Mouse (Mus musculus): Measurements from ENCODE around the gene Gm7030.
"Not testable (repeated sequence)": the region's sequence is repeated elsewhere in the genome, so short reads cannot be mapped to it uniquely, and the experiment has no call there.

Gene Gm7030

DNA sequence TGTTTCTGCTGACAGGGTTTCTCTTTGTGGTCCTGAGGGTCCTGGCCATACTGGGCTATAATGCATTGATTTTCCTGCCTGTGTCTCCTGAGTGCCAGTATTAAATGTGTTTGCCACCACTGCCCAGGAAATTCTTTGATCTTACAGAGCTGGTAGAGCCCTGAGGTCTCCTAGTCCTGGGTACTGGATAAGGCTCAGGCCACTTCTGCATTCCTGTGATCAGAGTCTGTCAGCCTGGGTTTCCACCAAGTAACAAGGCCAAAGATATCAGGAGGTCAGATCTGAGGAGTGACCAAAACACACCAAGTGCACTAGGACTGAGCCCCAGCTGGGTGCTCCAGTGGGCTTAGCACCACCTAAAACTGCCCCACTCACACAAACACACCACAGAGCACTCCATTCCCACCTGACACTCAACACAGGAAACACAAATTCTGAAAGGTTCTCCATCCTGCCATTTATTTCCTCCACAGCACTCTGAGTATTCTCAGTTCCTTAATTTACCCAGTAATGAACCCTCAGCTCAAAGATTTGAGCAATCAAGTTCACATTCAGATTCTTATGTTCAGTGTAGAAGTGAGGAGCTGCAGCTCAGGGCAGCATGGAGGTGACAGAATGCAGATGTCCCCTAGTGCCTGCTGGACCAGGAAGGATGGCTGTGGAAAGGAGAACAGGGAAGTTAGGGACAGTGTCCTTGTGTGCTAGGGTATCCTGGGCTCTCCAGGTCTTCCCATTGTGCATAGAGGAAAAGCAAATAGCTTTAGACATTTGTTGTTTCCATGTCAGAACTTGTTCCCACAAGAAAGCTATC is 6.4 kb upstream of the Gm7030 start:
- in situ Hi-C loops (cut with MboI, MseI) = not testable (repeated sequence)

DNA sequence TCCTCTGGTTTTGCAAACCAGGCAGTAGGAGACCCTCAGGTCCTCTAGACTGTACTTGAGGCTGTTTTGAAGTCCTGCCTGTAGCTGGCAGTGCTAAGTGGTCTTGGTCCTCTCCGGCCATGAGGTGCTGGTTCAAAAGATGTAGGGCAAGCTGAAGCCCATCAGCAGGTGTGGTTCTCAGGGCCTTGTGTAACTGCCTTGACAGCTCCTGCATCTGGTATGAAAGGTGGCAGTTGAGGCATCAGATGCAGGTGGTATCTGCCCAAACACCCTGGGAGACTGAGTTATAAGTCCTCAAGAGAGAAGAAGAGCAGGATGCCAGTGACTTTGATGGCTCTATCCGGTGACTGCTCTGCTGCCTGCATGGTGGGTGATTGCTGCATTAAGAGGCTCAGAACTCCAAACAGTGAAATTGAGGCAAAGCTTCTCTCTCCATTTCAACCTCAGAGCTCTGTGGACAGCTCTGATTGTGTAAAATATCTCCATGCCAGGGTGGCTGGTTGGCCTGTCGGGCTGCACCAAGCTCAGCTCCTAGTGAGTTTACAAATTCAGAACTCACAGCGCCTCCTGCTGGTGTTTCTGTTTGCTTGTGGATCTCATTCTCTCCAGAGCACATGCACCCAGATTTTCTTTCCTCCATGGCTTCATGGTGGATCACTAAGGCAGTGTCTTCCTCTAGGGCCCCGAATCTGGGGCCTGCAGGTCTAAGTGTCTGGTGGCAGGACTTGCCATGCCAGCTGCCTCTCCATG is 2.5 kb upstream of the Gm7030 start:
- in situ Hi-C loops (cut with MboI, MseI) = no loop called here

DNA sequence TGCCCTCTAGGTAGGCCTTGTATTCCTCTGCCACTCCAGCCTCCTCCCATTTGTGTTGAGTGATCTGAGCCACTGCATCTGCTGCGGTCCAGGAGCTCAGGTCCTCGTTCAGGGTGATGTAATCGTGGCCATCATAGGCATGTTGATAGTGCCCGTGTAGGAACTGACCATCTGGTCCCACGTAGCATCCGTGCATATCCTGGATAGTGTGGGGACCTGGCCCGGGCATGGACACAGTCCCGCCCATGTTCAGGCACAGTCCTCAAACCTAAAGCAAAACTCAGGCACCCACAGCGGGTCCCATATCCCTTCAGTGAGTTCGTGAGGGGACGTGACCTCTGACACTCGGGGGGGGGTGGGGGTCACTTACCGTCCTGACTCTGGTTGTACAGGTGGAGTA is 700 bp downstream of the Gm7030 start:
- in situ Hi-C loops (cut with MboI, MseI) = not testable (repeated sequence)

DNA sequence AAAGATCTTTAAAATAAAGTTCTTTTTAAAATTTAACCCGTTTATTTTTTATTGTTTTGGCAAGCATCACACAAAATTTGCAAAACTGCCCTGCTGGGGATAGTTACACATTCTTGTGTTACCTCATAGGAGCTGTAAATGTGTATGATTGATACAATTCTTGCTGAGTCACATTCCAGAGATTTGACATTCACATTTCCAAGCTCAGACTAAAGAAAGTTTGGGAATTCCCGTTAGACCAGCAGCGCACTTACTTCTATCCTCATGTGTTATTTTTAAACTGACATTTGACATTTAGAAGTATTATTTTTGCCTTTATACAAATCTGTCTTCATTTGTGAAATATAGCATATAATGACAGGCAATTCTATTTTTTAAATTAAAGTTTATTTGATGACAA is 5.1 kb downstream of the Gm7030 start:
- in situ Hi-C loops (cut with MboI, MseI) = not testable (repeated sequence)

DNA sequence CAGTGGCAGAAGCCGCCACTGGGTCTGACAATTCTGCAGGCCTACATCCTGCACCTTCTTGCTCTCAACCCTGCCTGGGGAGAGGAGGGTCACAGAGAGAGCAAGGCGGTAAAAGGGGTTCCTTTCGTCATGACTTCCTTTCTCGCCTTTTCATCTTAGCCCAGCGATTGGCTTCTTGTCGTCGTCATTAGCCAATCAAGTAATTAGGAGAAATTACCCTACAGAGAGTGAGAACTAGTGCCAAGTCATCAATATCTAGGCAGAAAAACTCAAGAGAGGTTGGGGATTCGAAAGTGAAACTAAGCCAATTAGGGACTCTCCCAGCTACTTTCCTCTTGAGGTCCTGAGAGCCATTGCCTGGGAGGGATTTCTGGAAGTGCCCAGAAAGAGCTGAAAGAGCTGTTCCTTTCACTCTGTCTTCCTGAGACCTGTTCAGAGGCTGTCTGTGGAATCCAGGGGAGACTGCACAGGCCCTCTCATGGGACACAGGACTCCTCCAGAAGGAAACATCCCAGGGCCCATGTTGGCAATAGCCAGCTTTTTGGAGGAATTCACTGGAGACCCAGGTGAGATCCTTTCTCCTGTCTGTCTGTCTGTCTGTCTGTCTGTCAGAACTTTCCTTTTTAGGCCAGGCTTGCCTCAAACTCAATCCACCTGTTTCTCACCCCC is 7.7 kb downstream of the Gm7030 start, which contains the start of gene Gm19684:
TSS of gene Gm19684 (plus strand) at position 327 of the 669 bp plus-strand sequence.
- in situ Hi-C loops (cut with MboI, MseI) = not testable (repeated sequence)

DNA sequence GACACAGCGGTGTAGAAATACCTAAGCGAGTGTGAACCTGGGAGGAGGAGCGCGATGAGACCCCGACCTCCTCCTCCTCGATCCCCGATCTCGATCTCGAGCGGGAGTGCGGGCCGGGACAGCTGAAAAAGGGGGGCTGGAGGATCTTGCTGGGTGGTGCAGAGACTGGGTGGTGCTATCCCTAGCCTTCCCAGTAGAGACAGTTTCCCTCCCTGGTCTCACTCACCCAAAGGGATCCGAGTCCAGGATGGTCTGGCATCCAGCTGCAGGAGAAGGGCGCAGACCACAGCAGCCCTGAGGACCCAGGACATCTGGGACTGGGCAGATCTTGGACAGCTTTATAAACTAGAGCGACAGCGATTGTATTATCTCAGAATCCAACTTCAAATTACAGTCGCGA is 8.4 kb downstream of the Gm7030 start:
- in situ Hi-C loops (cut with MboI, MseI) = not testable (repeated sequence)

DNA sequence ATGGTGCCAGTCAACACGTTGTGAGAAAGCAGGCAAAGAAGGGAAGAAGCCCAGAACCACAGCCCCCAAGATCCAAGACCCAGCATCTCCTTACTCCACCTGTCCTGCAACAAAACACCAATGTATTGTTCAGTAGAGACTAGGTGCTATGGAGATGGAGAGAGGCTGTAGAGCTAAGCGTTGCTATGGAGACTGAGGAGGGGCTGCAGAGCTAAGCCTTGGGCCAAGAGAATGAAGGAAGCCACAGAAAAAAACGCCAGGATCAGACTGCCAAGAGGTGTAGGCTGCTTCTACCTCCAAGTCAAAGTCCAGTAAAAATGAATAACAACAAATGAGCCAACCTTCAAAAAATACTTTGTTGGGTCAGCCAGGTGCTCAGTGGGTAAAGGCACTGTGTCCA is 12.7 kb downstream of the Gm7030 start:
- in situ Hi-C loops (cut with MboI, MseI) = loop anchor here (5.0 to 10.0 kb wide), 2 partner anchors 34 to 282 kb away; partner anchors contain the start of gene Tubb5

DNA sequence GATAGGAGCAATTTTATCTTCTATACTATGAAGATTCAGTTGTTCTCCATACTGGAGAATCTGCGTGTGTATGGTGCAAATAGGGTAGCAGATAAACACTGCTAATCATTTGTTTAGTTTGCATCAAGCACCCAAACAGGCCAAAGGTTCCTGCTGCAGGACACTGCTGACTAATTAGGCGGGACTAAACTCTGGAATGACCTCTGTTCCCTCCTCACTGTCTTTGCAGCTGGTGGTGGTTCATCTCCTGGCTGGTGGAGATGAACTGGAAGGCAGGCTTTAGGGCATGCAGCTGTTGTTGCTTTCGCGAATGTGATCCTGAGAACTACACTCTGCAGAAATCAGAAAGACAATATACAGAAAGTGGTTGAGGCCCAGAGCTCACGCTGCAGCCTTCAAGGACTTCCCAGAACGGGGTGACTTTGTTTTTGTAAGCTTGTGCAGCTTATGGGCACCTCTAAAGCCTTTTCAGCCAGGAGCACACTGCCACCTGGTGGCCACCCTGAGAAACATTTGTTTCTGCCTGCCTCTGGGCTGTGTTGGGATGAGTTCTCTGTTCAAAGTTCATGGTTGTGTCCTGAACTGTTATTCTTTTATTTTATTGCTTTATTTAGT is 15.1 kb downstream of the Gm7030 start:
- in situ Hi-C loops (cut with MboI, MseI) = loop anchor here (5.0 to 10.0 kb wide), 4 partner anchors 82 to 279 kb away; partner anchors contain the start of genes H2-T23 and Tubb5

DNA sequence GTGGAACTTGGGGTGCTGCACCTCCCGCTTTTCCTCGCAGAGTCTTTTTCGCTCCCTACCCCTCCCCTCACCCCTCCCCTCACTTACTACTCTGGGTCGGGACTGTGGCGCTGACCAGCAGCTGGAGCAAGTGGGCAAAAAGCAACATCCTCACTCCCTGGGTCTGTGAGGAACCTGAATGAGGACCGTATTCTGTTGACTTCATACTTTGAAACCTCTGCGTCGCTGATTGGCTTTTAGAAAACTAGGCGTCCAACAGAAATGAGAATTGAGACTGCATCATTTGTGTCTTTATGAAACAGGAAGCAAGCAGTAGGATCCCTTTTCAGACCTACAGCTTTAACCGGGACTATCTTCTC is 17.7 kb downstream of the Gm7030 start:
- in situ Hi-C loops (cut with MboI, MseI) = loop anchor here (5.0 to 10.0 kb wide), 4 partner anchors 79 to 277 kb away; partner anchors contain the start of genes H2-T23 and Tubb5

DNA sequence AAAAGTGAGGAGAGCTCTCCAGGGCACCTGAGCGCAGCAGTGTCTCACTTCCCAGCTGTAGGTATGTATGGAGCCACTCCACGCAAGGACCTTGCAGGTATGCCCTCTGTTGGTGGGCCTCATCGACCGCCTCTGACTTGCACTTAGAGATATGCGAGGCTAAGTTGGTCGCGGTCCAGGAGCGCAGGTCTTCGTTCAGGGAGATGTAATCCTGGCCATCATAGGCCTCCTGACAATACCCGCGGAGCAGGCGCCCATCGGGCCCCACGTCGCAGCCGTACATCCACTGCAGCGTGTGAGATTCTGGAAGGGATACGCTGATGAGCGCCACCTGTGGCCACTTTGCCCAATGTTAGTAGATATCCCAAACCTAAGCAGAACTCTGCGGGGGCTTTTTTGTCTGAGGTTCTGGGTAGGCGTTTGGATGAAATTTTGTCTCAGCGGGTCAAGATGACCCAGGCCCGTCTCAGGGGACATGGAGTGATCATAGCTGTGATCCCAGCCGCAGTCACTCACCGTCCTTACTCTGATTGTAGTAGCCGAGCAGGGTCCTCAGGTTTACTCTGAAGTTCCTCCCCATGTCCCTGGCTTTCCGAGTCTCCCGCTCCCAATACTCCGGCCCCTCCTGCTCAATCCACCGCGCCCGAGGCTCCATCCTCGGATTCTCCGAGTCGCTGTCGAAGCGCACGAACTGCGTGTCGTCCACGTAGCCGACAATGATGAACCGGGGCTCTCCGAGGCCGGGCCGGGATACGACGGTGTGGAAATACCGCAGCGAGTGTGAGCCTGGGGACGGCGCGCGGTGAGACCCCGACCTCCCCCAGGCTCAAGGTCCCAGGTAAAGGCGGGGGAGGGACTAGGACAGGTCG is 18.4 kb downstream of the Gm7030 start:
- in situ Hi-C loops (cut with MboI, MseI) = loop anchor here (5.0 to 10.0 kb wide), 4 partner anchors 79 to 276 kb away; partner anchors contain the start of genes H2-T23 and Tubb5

DNA sequence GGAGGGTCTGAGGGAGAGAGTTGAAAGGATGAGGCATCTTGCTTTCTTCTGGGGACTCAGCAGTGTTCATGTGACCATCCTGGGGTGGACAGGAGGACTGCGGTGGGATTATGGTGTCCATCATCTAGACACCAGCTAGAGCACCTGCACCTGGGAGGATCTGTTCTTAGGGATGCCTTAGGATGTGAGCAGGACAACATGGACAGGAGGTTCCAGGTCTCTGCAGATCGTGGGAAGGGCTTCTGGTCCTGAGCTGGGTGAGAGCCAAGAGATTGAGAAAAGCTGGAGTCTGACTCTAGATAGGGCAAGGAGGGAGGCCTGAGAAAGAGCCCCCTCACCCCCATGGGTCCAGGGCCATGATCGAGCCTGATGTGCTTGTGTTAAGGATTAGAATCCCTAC is 19.1 kb downstream of the Gm7030 start:
- in situ Hi-C loops (cut with MboI, MseI) = loop anchor here (5.0 to 10.0 kb wide), 4 partner anchors 78 to 275 kb away; partner anchors contain the start of genes H2-T23 and Tubb5

DNA sequence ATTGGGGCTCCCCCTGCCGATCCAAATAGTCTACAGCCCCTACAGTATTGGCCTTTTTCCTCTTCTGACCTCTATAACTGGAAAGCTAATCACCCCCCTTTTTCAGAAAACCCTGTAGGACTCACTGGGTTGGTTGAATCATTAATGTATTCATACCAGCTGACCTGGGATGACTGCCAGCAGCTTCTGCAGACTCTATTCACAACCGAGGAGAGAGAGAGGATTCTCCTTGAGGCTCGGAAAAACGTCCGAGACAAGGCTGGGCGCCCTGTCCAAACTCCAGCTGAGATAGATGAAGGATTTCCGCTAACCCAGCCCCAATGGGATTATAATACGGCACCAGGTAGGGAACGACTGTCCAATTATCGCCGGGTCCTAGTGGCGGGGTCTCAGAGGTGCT is 27.1 kb downstream of the Gm7030 start:
- in situ Hi-C loops (cut with MboI, MseI) = not testable (repeated sequence)

DNA sequence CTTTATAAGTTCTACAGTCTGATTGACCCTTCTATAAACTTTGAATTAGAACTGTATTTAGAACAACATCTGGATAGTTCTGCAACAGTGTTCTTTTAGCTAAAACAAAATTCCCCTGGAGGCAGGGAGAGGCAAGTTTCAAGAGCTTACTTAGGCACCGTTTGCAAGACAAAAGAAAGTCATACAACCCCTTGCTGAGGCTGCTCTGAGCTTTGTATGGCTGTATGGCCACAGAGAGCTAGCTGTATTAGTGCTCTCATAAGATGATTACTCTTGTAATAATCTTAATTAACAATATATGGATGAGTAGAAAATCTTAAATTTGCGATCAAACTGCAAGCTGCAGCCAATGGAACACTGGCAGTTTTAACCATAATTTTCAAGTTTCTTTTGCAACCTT is 29.6 kb downstream of the Gm7030 start:
- in situ Hi-C loops (cut with MboI, MseI) = not testable (repeated sequence)

DNA sequence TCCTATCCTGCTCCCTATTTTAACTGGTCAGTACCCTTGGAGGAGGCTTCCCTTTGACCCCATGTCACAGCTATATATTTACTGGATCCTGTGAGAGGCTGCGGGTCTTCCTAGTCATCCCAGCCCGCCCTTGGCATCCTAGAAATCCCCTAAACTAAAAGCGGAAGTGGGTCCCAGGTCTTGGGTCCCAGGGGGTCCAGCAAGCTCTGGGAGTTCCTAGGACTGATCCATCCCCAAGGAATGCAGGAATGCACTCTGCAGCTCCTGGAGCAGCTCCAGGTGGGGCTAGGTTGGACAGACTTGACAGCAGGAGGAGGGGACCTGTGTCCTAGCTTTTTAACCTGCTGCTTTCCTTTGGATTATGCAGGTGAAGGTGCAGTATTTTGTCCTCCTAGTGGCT is 35.3 kb downstream of the Gm7030 start:
- in situ Hi-C loops (cut with MboI, MseI) = loop anchor here (5.0 kb wide), 1 partner anchor 83 kb away; no protein-coding TSS in a partner anchor

DNA sequence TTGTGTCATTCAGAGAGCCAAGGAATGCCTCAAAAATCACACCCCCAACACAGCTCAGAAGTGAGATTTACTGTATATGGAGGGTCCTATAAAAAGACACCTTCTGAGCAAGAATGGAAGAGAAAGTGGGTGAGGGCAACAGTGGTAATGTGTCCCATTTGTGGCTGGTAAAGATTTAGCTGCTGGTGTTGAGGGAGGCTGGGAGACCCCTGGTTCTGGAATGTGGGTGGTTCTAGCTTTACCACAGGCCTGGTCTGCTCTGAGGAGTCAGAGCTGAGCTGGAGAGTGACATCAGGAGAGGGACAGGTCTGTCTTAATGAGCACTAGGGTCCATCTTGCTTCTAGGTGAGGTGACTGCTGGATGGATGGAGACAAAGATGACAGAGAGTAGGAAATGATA is 36.7 kb downstream of the Gm7030 start:
- in situ Hi-C loops (cut with MboI, MseI) = loop anchor here (5.0 kb wide), 1 partner anchor 85 kb away; no protein-coding TSS in a partner anchor

DNA sequence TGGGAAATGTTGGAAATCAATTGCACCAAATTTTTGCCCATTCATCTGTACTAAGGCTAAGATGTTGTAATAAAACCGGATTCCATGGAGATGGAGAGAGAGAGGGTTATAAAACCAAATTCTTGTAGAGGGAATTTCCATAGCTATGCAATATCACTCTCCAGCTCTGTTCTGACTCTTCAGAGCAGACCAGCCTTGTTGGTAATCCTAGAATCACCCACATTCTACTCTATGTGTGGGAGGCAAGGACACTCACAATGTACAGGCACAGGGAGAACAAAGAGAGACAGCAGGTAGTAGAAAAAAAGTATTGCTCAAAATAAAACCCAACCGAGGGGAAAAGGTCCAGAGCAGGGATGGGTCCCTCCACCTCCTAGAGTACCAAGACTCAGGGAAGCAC is 37.3 kb downstream of the Gm7030 start:
- in situ Hi-C loops (cut with MboI, MseI) = loop anchor here (5.0 kb wide), 1 partner anchor 85 kb away; no protein-coding TSS in a partner anchor

DNA sequence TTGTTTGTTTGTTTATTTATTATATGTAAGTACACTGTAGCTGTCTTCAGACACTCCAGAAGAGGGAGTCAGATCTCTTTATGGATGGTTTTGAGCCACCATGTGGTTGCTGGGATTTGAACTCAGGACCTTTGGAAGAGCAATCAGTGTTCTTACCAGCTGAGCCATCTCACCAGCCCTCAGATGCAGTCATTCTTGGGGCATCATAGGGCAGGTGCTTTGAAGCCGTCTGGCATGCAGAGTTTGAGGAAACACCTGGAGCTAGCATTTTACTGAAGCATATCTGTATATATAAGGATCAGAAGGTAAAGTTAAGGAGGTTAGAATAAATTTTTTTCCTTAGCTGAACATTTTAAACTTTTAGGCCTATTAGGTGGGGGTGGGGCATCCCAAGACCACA is 43.2 kb downstream of the Gm7030 start:
- in situ Hi-C loops (cut with MboI, MseI) = not testable (repeated sequence)

DNA sequence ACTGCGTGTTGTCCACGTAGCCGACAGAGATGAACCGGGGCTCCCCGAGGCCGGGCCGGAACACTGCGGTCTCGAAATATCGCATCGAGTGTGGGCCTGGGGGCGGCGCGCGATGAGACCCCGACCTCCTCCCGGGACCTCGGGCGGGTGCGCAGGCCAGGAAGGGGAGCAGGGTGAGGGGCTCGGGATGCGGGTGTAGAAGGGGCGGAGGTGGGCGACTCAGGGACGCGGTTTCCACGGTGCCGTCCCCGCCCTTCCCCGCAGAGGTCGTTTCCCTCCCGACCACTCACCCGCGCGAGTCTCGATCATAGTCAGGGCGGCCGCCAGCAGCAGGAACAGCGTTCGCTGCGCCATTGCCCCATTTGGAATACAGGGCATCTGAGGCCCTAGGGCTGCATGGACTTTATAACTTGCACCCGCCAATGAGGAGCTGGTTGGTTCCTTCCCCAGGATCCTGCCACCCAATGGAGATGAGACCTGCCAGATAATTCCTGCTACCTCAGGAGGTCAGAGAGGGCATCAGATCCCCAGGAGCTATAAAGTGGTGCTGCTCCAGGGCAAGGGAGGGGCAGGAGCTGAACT is 45.3 kb downstream of the Gm7030 start:
- in situ Hi-C loops (cut with MboI, MseI) = loop anchor here (5.0 kb wide), 1 partner anchor 33 kb away; no protein-coding TSS in a partner anchor

DNA sequence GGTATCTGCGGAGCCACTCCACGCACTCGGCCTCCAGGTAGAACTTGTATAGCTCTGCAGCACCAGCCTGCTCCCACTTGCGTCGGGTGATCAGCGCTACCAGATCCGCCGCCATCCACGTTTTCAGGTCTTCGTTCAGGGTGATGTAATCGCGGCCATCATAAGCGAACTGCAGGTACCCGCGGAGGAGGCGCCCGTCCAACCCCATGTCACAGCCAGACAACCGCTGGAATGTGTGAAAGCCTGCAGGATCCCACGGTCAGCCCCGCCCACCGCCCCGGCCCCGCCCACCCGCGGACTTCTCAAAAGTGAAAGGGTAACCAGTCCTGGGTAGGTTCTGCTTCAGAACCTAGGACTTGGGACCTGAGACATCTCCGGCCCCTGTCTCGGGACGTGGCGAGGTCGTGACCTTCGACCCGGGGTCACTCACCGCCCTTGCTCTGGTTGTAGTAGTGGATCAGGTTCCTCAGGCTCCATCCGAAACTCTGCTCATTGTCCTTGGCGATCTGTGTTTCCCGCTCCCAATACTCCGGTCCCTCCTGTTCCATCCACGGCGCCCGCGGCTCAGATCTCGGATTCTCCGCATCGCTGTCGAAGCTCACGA is 45.9 kb downstream of the Gm7030 start:
- in situ Hi-C loops (cut with MboI, MseI) = loop anchor here (5.0 kb wide), 1 partner anchor 34 kb away; no protein-coding TSS in a partner anchor
